In genomic region chr13:93723455-93723854, GRCm38 (mm10) we compare ENCODE assay signal across 19 mouse cellular contexts. TPM values are rescaled to one million over a fixed set of nuclear protein-coding genes. Genes with fewer than 3 reads are reported as not detected.
"Had no signal": no experiment of that assay in that cellular context is flagged by ENCODE, and none has a peak within 500 bp of the region (broad histone marks: within the 10 kb centered on the region; RNA-seq: fewer than 3 reads in every experiment).

No protein-coding gene starts in this region.

- DNase-seq: kidney, adult 2 months; kidney, postnatal 14 days; left cerebral cortex, postnatal 4 days; liver, postnatal 0 days; right cerebral cortex, adult 18-20 months; right cerebral cortex, postnatal 14 days had no signal

- H3K36me3 ChIP-seq: limb, embryonic 12.5 days; limb, embryonic 15.5 days; midbrain, embryonic 10.5 days; midbrain, embryonic 15.5 days; neural tube, embryonic 13.5 days had no signal

- H3K27me3 ChIP-seq: limb, embryonic 12.5 days; limb, embryonic 15.5 days; midbrain, embryonic 15.5 days had no signal

- H3K4me1 ChIP-seq: midbrain, embryonic 15.5 days; neural tube, embryonic 13.5 days had no signal

- H3K4me3 ChIP-seq: limb, embryonic 12.5 days; limb, embryonic 15.5 days; midbrain, embryonic 10.5 days; midbrain, embryonic 15.5 days; neural tube, embryonic 13.5 days had no signal

- H3K27ac ChIP-seq: limb, embryonic 12.5 days; limb, embryonic 15.5 days; liver, embryonic 14.5 days; midbrain, embryonic 10.5 days; midbrain, embryonic 15.5 days; neural tube, embryonic 13.5 days; stomach, postnatal 0 days had no signal

- ATAC-seq: intestine, postnatal 0 days; liver, postnatal 0 days had no signal

- H3K9me3 ChIP-seq: limb, embryonic 12.5 days; limb, embryonic 15.5 days; midbrain, embryonic 10.5 days; midbrain, embryonic 15.5 days; neural tube, embryonic 13.5 days had no signal

- H3K9ac ChIP-seq: limb, embryonic 12.5 days; limb, embryonic 15.5 days; liver, embryonic 14.5 days; liver, postnatal 0 days; midbrain, embryonic 15.5 days; neural tube, embryonic 13.5 days had no signal

- H3K4me2 ChIP-seq: limb, embryonic 12.5 days; limb, embryonic 15.5 days; liver, embryonic 11.5 days; midbrain, embryonic 15.5 days; neural tube, embryonic 13.5 days had no signal

RNA-seq across cellular contexts. Expression of gene Dmgdh, which starts 49.2 kb away (rescaled TPM):
- total RNA-seq: megakaryocyte progenitor cell, adult 5-6 weeks had no signal
- polyA plus RNA-seq: limb, embryonic 12.5 days; lung, embryonic 16.5 days; neural tube, embryonic 13.5 days; stomach, embryonic 14.5 days had no signal

RNA-seq across cellular contexts. Expression of gene Bhmt2, which starts 49.4 kb away (rescaled TPM):
- total RNA-seq: megakaryocyte progenitor cell, adult 5-6 weeks had no signal
- polyA plus RNA-seq: limb, embryonic 12.5 days; limb, embryonic 15.5 days; midbrain, embryonic 10.5 days; stomach, embryonic 14.5 days; thymus, adult 2 months had no signal
